Mouse (Mus musculus) kidney, adult 11 months (tissue): ENCODE measurements around the gene Slc13a5.

Experiments
- DNase-seq: peaks from one replicate; pipeline ENCODE4 v3.0.0; 2022

The Slc13a5 gene

DNA sequence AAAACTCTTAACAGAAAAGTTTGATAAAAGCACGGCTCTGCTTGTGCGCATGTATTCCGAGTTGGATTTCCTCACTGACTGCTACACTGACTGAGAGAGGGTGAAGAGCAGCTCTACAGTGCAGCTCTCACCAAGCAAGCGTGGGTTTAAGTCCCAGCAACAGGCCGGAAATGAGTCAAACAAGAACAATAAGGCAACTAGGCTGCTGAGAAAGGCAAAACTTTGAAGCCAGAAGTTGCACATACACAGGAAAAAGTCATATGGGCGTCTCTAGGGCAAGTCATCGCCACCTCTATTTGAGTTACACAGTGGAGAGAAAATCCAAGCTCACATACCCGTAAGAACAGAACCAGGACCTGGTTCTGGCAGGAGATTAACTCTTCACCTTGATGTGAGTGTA is 70.5 kb downstream of the Slc13a5 start:
- no peak for DNase-seq

DNA sequence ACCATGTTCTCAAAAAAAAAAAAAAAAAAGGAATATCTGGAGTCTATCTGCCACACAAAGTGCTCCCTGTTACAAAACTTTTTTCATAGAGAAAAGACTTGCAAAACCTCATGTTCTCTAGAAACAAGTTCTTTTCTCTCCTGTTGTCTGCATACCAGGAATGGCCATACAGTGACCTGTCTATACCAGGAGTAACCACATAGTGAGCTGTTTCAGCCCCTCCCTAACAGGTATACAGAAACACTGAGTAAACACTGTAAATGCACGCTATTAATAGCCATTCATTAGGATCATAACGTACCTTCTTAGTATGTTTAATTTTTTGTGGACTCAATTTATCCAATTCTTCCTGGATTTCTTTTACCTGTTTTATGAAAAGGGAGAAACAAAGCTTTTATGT is 72.8 kb downstream of the Slc13a5 start:
- DNase-seq: no peak
